Mouse (Mus musculus) E14TG2a.4 (cell line): ENCODE measurements around the gene Bex2.
"Not testable (repeated sequence)": the region's sequence is repeated elsewhere in the genome, so short reads cannot be mapped to it uniquely, and the experiment has no call there.

Experiments used
- H3K27me3 ChIP-seq: 2 replicates; pipeline ENCODE4 v1.6.1; 2014; ENCODE audit warnings: low read length, control low read depth; ENCODE audit not compliant: insufficient read depth
- H3K36me3 ChIP-seq: 2 replicates; pipeline ENCODE4 v1.6.1; 2014; ENCODE audit warnings: low read length, control low read depth; ENCODE audit not compliant: insufficient read depth
- H3K4me1 ChIP-seq: replicated peaks from 2 replicates; pipeline ENCODE4 v1.6.1; 2014; ENCODE audit warnings: low read depth, low read length, control low read depth
- H3K4me3 ChIP-seq: replicated peaks from 2 replicates; pipeline ENCODE4 v1.5.1; 2014; ENCODE audit warnings: mild to moderate bottlenecking, low read length
- H3K9me3 ChIP-seq: 2 replicates; pipeline ENCODE4 v1.6.1; 2014; ENCODE audit warnings: low read length, control low read depth
- CTCF ChIP-seq: conservative IDR thresholded peaks from 2 replicates; pipeline ENCODE4 v1.5.1; 2014; ENCODE audit warnings: low read length
- NANOG ChIP-seq: IDR thresholded peaks from 2 replicates; pipeline ENCODE4 v1.6.1; 2014; ENCODE audit warnings: borderline replicate concordance, low read length, mixed read lengths
- POU5F1 ChIP-seq: IDR thresholded peaks from 2 replicates; pipeline ENCODE4 v1.6.1; 2014; ENCODE audit warnings: low read length, borderline replicate concordance

Bex2 gene

GRCm38 (mm10) chrX:136068020-136068419 lies at the start of gene Bex2:
Gene Bex2, minus strand, starts transcription at chrX:136068236.
- H3K27me3 ChIP-seq, H3K4me1 ChIP-seq, H3K9me3 ChIP-seq, H3K36me3 ChIP-seq: not testable (repeated sequence)
- H3K4me3 ChIP-seq, result peak within 1 kb of the TSS; percentile 72

- H3K4me3 ChIP-seq, result peak overlapping the region; percentile 76
These were observed 47.5 kb upstream of the Bex2 start for GRCm38 (mm10) chrX:136115419-136115961.

DNA sequence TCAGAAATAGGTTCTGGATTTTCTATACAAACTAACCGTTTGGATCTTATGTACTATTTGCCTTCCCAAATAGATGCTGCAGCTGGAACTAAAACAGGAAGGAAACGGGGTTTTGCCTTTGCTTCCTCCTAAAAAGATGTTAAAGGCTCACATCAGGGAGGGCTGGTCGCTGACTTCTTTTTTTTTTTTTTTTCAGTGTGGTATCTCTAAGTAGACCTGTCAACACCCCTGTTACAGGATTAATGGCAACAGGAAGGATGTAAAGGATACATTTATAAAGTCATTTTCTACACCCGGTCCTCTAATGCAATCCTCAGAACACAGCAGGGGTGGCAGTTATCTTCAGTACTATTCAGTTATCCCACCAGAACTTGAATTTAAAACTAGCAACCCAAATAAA lies 47.0 kb upstream of the Bex2 start:
- Histone ChIP-seq H3K4me3 (no peak overlapping the region), H3K36me3 (no peaks in the 10 kb centered on the region), H3K27me3 (no peaks in the 10 kb centered on the region), H3K9me3 (no peaks in the 10 kb centered on the region), H3K4me1 (no peaks in the 10 kb centered on the region)
- no peak for TF ChIP-seq POU5F1
- no peak for TF ChIP-seq NANOG
- TF ChIP-seq CTCF, result no peak

More at GRCm38 (mm10) chrX:136115419-136115961, 47.5 kb upstream of the Bex2 start:
- Histone ChIP-seq H3K9me3 (no peaks in the 10 kb centered on the region), H3K36me3 (no peaks in the 10 kb centered on the region), H3K27me3 (no peaks in the 10 kb centered on the region), H3K4me1 (no peaks in the 10 kb centered on the region)
- TF ChIP-seq NANOG (no peak), POU5F1 (no peak), CTCF (no peak)

- no peaks in the 10 kb centered on the region for H3K9me3 ChIP-seq
- H3K36me3 ChIP-seq, result no peaks in the 10 kb centered on the region
- no peaks in the 10 kb centered on the region for H3K4me1 ChIP-seq
- no peak for TF ChIP-seq POU5F1
- TF ChIP-seq CTCF, result peak; percentile 43
- H3K27me3 ChIP-seq, result no peaks in the 10 kb centered on the region; the same call in 1 of the 2 replicates
- no peak overlapping the region for H3K4me3 ChIP-seq
These were observed 39.9 kb upstream of the Bex2 start for GRCm38 (mm10) chrX:136107942-136108341.

GRCm38 (mm10) chrX:136104724-136105088 lies 36.7 kb upstream of the Bex2 start:
- H3K4me3 ChIP-seq, result no peak overlapping the region
- H3K27me3 ChIP-seq, result no peaks in the 10 kb centered on the region; the same call in 1 of the 2 replicates
- TF ChIP-seq CTCF (no peak), NANOG (no peak), POU5F1 (no peak)
- no peaks in the 10 kb centered on the region for H3K9me3 ChIP-seq
- no peaks in the 10 kb centered on the region for H3K36me3 ChIP-seq
- H3K4me1 ChIP-seq, result no peaks in the 10 kb centered on the region

GRCm38 (mm10) chrX:136104046-136104723 lies 36.1 kb upstream of the Bex2 start:
- no peak for TF ChIP-seq CTCF
- no peak for TF ChIP-seq NANOG
- TF ChIP-seq POU5F1, result no peak
- H3K36me3 ChIP-seq, result no peaks in the 10 kb centered on the region
- H3K27me3 ChIP-seq, result no peaks in the 10 kb centered on the region
- H3K4me3 ChIP-seq, result no peak overlapping the region
- H3K9me3 ChIP-seq, result no peaks in the 10 kb centered on the region
- H3K4me1 ChIP-seq, result no peaks in the 10 kb centered on the region

GRCm38 (mm10) chrX:136094421-136094820 lies 26.4 kb upstream of the Bex2 start:
- TF ChIP-seq NANOG, result no peak
- no peak for TF ChIP-seq CTCF
- TF ChIP-seq POU5F1, result no peak

GRCm38 (mm10) chrX:136092497-136093279 lies 24.7 kb upstream of the Bex2 start:
- no peaks in the 10 kb centered on the region for H3K4me1 ChIP-seq
- H3K9me3 ChIP-seq, result no peaks in the 10 kb centered on the region
- no peaks in the 10 kb centered on the region for H3K36me3 ChIP-seq
- TF ChIP-seq POU5F1 (no peak), NANOG (no peak), CTCF (no peak)
- H3K4me3 ChIP-seq, result no peak overlapping the region
- H3K27me3 ChIP-seq, result no peaks in the 10 kb centered on the region

More at GRCm38 (mm10) chrX:136094421-136094820, 26.4 kb upstream of the Bex2 start:
- no peaks in the 10 kb centered on the region for H3K27me3 ChIP-seq
- H3K36me3 ChIP-seq, result no peaks in the 10 kb centered on the region
- H3K4me3 ChIP-seq, result no peak overlapping the region
- no peaks in the 10 kb centered on the region for H3K4me1 ChIP-seq
- H3K9me3 ChIP-seq, result no peaks in the 10 kb centered on the region
